In the genomic region with DNA sequence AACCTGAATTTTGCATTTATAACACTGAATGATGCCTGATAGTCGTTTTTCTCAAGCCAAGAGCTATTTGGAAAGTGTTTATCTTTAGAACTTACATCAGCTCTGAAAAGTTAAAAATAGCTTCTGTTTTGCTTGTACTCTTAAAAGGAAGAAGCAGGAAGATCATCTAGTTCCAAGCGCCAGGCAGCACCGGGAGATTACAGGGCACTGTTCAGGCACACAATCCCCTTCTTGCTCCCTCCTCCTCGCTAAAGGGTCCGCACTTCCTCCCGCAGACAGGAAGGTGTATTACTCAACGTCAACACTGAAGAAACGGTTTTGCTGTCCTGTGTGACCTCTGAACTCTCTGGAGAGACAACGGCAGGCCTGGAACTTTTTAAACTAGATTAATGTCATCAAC, we compare ENCODE assay signal across 9 mouse cellular contexts. TPM values are rescaled to one million over a fixed set of nuclear protein-coding genes. Genes with fewer than 3 reads are reported as not detected.
DNase-seq lines count a peak whose midpoint lies in the region; ATAC-seq lines count a peak whose summit lies in the region.
"Had no signal": no experiment of that assay in that cellular context is flagged by ENCODE, and none has a peak within 500 bp of the region (broad histone marks: within the 10 kb centered on the region; RNA-seq: fewer than 3 reads in every experiment).

No protein-coding gene starts in this region.

- no peak overlapping the region for H3K9ac ChIP-seq in hindbrain, embryonic 12.5 days
- no peak overlapping the region for H3K9ac ChIP-seq in hindbrain, embryonic 14.5 days

- WGBS in hindbrain, embryonic 12.5 days, result 69% methylated on average over 9 of the region's 9 CpGs
- WGBS in hindbrain, embryonic 14.5 days, result 67% methylated on average over 9 of the region's 9 CpGs

- H3K27me3 ChIP-seq in hindbrain, embryonic 12.5 days, result no peaks in the 10 kb centered on the region
- H3K27me3 ChIP-seq in hindbrain, embryonic 14.5 days (ENCODE audit: control insufficient read depth, insufficient read depth, low read length), result no peaks in the 10 kb centered on the region
- H3K27me3 ChIP-seq: Patski had no signal

- no peaks in the 10 kb centered on the region for H3K36me3 ChIP-seq in hindbrain, embryonic 12.5 days
- H3K36me3 ChIP-seq in hindbrain, embryonic 14.5 days (replicated peaks; ENCODE audit: control insufficient read depth, insufficient read depth), result no peaks in the 10 kb centered on the region

- no peak overlapping the region for H3K4me2 ChIP-seq in hindbrain, embryonic 12.5 days (replicated peaks)
- H3K4me2 ChIP-seq in hindbrain, embryonic 14.5 days (replicated peaks), result no peak overlapping the region

- H3K27ac ChIP-seq in hindbrain, embryonic 12.5 days, result no peak overlapping the region
- H3K27ac ChIP-seq in hindbrain, embryonic 14.5 days, result no peak overlapping the region

- ATAC-seq in monocyte, adult 5-6 weeks (replicated peaks; ENCODE audit: insufficient number of reproducible peaks, low FRiP score, low TSS enrichment, poor library complexity, severe bottlenecking), result peak; percentile 57
- ATAC-seq in hindbrain, embryonic 12.5 days (ENCODE audit: low FRiP score), result no peak
- ATAC-seq in hindbrain, embryonic 14.5 days (ENCODE audit: low FRiP score), result no peak
- ATAC-seq: Patski had no signal

- no peak overlapping the region for H3K4me3 ChIP-seq in hindbrain, embryonic 12.5 days
- H3K4me3 ChIP-seq in hindbrain, embryonic 14.5 days (replicated peaks; ENCODE audit: low read length), result no peak overlapping the region

- peaks cover 5% of the 10 kb centered on the region; the same call in 1 of the 2 replicates for H3K4me1 ChIP-seq in hindbrain, embryonic 12.5 days
- H3K4me1 ChIP-seq in hindbrain, embryonic 14.5 days (replicated peaks; ENCODE audit: control insufficient read depth, insufficient read depth, low read length), result no peaks in the 10 kb centered on the region

- H3K9me3 ChIP-seq in hindbrain, embryonic 12.5 days (replicated peaks), result no peaks in the 10 kb centered on the region
- H3K9me3 ChIP-seq in hindbrain, embryonic 14.5 days (ENCODE audit: control insufficient read depth, low read length), result no peaks in the 10 kb centered on the region

- peak; percentile 56 for DNase-seq in layer of hippocampus, adult 9-11 months
- no peak for DNase-seq in layer of hippocampus, postnatal 14 days (ENCODE audit: low spot score in 2 of 2)
- DNase-seq in heart, adult 9 months (ENCODE audit: low spot score in 2 of 2), result peak; percentile 74 to 81
- DNase-seq in kidney, postnatal 25 days, result peak; percentile 35 to 81
- DNase-seq in layer of hippocampus, adult 9-10 months (ENCODE audit: low spot score), result no peak
- no peak for DNase-seq in hindbrain, embryonic 14.5 days (ENCODE audit: low spot score)

RNA-seq across cellular contexts. Expression of a gene that starts 22.4 kb away (rescaled TPM):
- 100 to 1,000 TPM; 112 to 122 TPM for total RNA-seq in layer of hippocampus, postnatal 14 days (2021)
- 187 to 211 TPM (median 206 TPM) in 3 replicates for total RNA-seq in monocyte, adult 5-6 weeks (2017)
- polyA plus RNA-seq in hindbrain, embryonic 12.5 days (2016; fragmentation: Nextera tagmentation; extraction: Ambion mirVana), result 71.4 and 74.6 TPM in 2 replicates
- 70.7 and 72.9 TPM in 2 replicates for polyA plus RNA-seq in hindbrain, embryonic 14.5 days (2014; fragmentation: Nextera tagmentation; extraction: Ambion mirVana)

RNA-seq across cellular contexts. Expression of a gene that starts 58.8 kb away (rescaled TPM):
- 10 to 100 TPM; 44.3 to 50.0 TPM for total RNA-seq in layer of hippocampus, postnatal 14 days (2021)
- total RNA-seq in monocyte, adult 5-6 weeks (2017), result 85.0 to 187 TPM (median 163 TPM) in 3 replicates
- polyA plus RNA-seq in hindbrain, embryonic 12.5 days (2016; fragmentation: Nextera tagmentation; extraction: Ambion mirVana), result 80.2 and 90.5 TPM in 2 replicates
- polyA plus RNA-seq in hindbrain, embryonic 14.5 days (2014; fragmentation: Nextera tagmentation; extraction: Ambion mirVana), result 55.5 and 61.0 TPM in 2 replicates

Comparison
In these comparisons a context has a peak if more than half of its experiments do, and no peak if none do; other contexts are left out.
1. DNase-seq: peak in layer of hippocampus, adult 9-11 months (single experiment), heart, adult 9 months (2 of 2) and kidney, postnatal 25 days (2 of 2); none in layer of hippocampus, postnatal 14 days (0 of 2), layer of hippocampus, adult 9-10 months (single experiment) and hindbrain, embryonic 14.5 days (single experiment).